Mouse (Mus musculus): ENCODE results near the gene Dgcr8.
A peak's percentile ranks its signal among the peaks of the same experiment; 100 is the strongest.
"Not testable (repeated sequence)": the region's sequence is repeated elsewhere in the genome, so short reads cannot be mapped to it uniquely, and the experiment has no call there.

Dgcr8 gene

DNA sequence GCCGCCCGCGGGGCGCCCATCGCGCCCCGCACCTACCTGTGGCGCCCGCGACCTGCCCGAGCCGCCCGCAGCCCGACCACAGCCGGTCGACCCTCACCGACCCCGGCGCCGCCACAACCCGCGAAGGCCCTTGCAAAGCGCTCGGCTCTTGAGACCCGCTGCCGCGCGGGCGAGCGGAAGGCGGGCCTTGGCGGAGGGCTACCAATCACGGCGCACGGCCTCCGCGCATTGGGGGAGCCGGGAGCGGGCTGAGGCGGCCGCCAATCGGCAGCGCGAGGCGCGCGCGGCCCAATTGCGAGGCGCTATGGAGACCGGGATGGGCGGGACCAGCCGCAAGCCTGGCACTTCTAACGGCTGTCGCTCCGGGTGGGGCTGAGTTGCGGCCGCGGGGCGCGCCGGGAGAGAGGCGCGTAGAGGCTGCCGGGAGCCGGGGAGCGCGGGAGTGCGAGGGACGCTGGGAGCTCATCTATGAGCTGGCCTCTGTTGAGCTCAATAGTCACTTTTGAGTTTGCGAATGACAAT lies at the start of gene Dgcr8:
Gene Dgcr8 (minus strand): TSS at position 180 of the 522 bp plus-strand sequence.
- DNase-seq, result peak; percentile 98

DNA sequence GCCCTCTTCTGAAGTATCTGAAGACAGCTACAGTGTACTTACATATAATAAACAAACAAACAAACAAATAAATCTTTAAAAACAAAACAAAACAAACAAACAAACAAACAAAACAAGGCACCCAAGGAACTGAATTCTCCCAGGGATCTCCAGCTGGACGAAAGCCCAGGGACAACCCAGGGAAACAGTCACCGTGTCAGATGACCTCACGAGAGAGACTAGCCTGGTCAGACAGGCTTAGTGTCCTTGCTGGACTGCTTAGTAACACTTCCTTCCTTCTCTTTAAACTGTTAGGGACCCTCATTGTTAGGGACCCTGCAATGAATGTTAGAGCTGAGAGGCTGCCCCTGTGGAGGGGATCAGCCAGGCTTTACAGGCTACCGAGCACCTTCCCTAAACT lies 48.2 kb upstream of the Dgcr8 start:
- no peak for DNase-seq

DNA sequence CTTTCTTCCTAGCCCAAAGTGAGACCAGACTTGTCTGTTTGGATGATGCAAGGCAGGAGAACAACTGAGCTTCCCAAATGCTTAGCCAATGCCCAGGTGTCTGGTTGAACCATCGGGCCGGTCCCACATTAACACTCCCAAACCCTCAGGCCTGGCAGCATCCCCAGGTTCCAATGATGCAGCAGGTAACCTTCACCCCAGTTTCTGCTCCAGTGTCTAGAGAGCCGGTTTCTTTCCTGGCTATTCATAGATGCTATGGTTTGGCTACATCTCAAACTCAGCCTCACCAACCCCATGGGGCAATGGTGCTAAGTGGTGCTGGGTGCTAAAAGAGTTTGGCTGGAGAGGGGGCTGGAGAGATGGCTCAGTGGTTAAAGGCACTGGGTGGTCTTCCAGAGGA lies 46.9 kb upstream of the Dgcr8 start:
- DNase-seq, result no peak

DNA sequence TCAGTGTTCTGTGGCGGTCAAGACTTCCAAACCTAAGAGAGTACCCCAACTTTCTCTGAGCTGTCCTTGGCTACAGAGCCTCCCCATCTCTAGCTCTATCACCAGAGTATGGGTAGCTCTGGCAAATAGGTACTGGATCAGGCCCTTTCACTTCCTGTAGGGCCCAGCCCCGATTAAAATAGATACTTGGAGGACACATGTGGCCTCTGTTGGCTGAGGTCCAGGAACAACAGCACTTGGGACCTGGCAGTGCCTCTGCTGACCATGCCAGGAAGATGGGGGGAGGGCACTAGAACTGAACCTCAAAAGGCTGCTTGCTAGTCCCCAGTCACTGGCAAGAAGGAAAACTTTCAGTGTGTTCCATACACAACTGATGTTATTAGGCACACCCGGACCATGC lies 44.9 kb upstream of the Dgcr8 start:
- DNase-seq, result peak; percentile 19 to 40

DNA sequence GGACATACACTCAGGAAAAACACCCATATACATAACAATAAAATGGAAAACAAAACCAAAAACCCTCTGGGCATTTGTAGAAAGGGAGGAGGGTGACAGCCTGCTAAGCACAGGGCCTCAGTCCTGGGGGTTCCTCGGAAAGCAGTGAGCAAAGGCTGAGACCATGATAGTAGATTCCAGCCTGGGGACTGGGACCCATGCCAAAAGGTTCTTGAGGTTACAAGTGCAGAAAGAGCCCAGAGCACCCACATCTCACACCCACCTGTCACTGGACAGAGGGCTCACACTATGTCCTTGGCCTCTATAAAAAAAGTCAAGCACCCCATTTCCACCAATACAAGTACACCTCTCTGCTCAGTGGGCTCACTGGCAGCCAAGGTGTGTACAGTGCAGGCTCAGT lies 39.5 kb upstream of the Dgcr8 start:
- no peak for DNase-seq

DNA sequence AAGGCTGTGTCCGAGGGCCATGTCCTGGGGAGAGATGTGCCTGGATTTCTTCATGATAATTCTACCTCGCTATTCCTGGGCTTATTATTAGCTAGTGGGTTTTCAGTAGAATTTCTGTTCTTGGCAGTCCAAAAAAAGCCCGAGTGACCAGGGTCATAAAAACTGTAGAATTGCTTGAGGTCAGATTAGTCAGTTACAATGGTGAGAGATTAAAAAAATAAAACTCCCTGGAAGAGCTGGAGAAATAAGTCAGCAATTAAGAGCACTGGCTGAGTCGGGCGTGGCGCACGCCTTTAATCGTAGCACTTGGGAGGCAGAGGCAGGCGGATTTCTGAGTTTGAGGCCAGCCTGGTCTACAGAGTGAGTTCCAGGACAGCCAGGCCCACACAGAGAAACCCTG lies 38.9 kb upstream of the Dgcr8 start:
- no peak for DNase-seq

DNA sequence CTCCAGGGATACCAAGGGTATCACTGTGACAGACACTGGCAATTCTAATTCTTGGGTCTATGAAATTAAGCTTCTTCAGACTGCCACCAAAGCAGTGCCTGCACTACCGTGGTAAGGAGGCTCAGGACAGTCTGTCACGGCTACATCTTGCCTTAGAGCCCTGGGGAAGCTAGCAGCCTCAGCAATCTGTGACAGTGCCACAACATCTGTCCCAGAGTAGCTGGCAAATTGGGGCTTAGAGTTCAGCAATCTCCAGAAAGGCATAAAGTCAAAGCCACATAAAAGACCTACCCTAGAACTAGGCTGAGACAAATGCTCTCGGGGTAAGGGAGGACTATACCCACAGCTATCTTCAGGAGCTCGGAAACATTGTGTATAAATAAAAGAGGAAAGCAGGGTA lies 36.7 kb upstream of the Dgcr8 start:
- no peak for DNase-seq

DNA sequence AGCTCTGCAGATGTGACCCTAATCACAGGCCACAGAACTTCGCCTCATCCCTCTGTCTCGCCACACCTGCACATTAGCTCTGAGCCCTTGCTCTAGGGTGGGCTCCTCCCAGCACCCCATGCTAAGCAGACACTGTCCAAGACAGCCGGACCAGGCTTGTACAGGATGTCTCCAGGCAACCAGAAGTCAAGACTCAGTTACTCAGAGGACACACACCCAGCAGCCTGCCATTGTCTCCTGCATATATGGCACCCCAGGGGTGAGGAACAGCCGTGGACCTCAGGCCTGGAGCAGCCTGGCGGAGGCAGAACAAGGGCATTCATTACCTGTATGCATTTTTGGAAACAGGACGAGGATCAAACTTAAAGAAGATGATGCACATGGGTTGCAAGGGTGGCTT lies 35.0 kb upstream of the Dgcr8 start:
- DNase-seq, result no peak

DNA sequence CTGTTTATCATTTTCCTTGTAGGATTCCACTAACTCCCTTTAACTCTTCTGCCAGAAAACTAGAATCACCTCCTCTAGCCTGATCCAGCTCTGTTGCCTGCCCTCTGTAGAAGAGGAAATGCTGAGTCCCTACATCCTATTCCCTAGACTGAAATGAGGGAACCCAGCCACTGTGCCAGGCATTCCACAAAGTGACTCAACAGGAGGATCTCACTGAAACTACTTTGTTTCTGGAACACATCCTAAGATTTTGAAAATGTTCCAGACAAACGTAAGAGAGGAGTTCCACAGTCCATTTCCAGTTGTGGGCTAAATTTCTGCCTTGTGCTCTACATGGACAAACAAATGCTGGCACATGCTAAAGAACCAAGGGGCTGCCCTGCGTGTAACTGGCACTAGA lies 34.4 kb upstream of the Dgcr8 start:
- DNase-seq, result no peak

DNA sequence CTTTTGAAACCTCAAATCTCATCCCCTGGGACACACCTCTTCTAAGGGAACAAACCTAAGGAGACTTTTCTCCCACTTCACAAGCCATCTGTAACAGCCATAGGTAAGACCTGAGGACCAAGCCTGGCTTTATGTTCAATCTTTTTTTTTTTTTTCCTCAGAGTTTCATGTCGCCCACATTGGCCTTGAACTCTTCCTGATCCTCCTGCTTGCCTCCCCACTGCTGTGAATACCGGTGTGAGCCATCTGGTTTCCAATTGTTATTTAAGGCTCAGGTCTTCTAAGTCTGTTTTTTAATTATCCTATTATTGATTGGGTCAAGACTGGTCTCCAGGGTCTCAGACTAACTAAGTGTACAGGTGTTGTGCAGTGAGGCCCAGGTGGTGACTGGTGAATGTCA lies 32.4 kb upstream of the Dgcr8 start:
- DNase-seq, result no peak

DNA sequence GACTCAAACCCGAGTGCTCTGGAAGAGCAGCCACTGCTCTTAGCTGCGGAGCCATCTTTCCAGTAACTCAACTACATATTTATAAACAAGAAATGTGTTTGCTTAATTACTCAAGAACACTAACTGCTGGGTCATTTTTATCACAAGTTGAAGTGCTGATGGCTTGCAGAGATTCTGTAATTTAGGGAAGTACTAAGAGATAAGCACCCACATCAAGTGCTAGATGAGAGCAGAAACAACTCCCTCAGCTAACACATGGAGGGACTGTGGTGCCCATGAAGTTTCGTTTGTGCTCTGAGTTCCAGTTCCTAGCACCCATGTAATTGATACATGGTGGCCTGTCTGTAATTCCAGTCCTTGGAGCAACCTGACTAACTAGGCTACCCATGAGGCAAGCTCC lies 29.9 kb upstream of the Dgcr8 start:
- no peak for DNase-seq

DNA sequence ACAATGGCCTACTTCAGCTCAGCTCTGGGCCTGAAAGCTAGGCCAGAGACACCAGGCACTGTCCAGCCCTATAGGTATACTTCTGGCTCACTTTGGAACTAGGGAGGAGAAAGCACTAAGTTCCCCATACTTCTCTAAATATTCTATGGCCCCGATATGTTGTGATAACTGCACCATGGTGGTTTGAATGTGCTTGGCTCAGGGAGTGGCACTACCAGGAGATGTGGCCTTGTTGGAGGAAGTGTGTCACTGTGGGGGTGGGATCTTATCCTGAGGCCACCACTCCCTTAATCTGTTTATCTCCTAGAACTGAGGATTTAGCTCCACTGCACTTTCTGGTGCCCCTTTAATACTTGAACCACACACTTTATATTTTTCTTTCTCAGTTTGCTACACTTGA lies 19.1 kb upstream of the Dgcr8 start:
- DNase-seq, result no peak

DNA sequence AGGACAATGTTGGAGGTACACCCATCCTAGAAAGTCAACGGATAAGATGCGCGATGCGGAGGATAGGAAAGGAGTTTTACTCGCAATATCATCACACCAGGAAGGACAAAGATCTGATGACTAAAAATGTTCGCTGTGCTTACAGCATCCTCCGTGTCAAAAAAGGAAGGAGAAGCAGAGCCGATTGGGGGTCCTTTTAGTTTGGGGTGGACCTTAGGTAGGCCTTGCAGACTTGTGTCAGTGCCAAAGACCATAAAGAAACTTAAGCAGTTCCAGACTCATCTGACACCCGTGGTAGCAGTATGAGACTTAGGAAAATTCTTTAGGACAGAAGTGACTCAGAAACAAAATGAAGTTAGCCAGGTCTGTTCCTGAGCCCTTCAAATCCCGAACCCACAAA lies 568 bp upstream of the Dgcr8 start:
- DNase-seq, result not testable (repeated sequence)

DNA sequence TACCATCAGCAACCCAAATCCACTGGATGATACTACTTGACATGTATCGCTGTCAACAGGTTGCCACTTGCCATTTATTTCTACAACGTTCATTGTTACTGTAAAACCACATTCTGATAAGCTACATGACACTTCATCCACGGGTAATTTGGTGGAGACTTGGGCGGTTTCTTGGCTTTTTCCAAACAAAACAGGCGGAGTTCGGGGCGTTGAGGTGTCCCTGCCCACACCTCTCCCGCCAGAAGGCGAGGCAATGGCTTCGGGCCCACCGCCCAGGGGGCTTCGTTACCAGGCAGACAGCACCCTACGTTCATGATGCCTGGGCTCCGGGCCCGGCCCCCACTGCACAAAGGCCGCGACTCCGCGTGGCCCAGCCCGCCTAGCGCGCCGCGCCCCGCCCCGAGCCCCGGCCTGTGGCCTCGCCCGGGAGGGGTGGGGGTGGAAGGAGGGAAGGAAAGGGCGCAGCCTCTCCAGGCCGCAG lies 425 bp downstream of the Dgcr8 start:
- peak; percentile 83 to 85 for DNase-seq

DNA sequence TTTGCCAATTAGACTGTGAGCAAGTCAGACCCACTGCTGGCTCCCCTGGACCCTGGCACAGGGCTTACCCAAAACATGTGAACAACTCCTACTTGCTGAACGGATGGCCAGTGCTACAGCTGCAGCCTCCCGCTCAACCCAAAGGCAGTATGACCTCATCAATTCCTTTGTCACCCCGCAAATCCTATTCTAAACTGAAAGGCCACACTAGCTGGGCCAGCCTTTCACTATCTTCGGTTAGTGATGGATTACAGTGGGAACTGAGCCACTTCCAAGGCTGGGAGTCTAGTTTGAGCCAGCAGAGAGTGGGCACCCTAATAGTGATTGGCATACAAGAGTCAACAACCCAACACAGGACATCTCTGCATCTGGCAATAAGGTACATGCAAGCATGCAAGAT lies 880 bp downstream of the Dgcr8 start:
- DNase-seq, result no peak

DNA sequence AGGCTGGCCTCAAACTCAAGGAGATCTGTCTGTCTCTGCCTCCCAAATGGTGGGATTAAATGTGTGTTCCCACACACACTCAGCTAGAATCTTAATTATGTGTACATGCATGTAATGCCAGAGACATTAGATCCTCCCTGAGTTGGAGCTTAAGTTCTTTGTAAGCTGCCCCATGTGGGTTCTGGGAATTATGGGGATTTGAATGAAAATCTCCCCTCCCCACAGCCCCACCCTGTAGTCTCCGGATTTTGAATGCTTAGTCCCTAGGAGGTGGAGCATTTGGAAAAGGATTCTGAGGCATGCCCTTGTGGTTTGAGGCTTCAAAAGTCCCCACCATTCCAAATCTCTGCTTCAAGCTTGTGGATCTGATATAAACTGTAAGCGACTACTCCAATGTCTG lies 13.9 kb downstream of the Dgcr8 start:
- no peak for DNase-seq

DNA sequence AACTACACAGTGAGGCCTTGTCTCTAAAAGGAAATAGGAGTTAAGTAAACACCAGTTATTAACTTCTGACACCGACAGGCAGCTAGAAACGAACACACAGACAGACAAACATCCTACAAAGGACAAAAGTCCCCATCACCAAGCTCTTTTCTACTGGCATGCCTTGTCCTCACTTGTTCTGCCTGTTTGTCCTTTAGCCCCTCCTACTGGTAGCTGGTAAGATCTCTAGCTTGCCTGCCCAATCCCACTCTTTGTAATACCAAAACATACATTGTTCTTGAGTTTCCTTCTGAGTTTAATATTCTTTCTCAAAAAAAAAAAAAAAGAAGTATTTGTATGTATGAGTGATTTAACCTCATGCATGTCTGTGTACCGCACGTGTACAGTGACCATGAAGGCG lies 20.9 kb downstream of the Dgcr8 start:
- DNase-seq, result no peak

DNA sequence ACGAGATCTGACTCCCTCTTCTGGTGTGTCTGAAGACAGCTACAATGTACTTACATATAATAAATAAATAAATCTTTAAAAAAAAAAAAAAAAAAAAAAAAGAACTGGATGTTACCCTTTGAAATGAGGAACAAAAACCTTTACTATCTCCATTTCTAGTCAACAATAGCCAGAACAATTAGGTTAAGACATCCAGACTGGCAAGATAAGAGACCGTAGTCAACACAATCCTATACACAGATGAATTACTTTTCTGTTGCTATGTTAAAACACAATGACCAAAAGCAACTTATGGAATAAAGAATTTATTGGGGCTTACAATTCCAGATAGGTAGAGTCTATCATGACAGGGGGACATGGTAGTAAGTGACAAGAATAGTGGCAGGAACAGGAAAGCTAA lies 24.0 kb downstream of the Dgcr8 start:
- no peak for DNase-seq

DNA sequence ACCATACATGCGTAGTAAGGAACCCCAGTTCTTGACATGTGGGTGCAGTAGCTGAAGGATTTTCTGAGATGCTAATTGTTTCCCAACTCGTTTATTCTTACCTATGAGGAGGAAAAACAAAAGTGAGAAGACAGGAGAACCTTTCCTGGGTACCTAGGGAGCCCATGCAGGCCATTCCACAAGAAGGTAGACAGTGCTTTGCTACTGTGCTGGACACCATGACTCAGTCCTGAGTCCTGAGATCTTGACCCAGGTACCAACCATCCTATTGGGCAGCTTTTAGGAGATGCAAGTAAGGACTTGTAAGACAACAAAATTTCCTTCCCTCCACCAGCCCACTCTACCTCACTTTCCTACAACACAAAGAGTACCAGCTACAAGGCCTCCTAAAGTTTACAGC lies 30.8 kb downstream of the Dgcr8 start, which contains the start of gene Gm49776:
Gene Gm49776 (minus strand): TSS at position 101 of the 400 bp plus-strand sequence.
- DNase-seq, result no peak

DNA sequence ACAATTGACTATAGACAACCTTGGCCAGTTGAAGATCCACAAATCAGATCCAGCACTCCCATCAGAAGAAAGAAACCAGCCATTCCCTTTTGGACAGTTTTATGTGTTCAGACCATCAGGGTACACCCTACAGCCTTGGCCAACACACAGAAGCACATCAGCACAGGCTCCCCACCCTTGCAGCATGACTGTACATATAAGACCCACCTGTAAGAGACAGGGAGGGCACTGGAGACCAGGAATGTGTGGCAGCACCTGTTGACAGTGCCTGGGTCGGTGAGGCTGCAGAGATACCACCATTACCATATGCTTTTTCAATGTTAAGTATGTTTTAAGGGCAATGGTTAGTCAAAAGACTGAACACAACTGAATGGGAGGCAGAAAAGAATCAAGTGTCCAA lies 35.2 kb downstream of the Dgcr8 start:
- DNase-seq, result no peak

DNA sequence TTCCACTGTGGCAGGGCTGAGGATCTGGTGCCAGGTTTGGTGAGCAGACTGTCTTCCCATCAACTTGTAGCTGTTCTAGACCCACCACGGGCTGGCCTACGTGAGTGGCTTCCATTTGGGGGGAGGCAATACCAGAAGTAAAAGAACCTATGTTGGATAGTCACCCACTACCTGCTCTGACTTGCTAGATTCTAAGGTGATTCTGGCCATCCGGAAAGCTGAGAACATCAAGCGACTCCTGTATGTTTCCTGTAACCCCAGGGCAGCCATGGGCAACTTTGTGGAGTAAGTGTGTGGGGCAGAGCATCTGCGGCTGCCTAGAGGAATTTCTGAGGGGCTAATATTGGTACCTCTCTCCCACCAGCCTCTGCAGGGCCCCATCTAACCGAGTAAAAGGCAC lies 36.3 kb downstream of the Dgcr8 start:
- DNase-seq, result no peak

DNA sequence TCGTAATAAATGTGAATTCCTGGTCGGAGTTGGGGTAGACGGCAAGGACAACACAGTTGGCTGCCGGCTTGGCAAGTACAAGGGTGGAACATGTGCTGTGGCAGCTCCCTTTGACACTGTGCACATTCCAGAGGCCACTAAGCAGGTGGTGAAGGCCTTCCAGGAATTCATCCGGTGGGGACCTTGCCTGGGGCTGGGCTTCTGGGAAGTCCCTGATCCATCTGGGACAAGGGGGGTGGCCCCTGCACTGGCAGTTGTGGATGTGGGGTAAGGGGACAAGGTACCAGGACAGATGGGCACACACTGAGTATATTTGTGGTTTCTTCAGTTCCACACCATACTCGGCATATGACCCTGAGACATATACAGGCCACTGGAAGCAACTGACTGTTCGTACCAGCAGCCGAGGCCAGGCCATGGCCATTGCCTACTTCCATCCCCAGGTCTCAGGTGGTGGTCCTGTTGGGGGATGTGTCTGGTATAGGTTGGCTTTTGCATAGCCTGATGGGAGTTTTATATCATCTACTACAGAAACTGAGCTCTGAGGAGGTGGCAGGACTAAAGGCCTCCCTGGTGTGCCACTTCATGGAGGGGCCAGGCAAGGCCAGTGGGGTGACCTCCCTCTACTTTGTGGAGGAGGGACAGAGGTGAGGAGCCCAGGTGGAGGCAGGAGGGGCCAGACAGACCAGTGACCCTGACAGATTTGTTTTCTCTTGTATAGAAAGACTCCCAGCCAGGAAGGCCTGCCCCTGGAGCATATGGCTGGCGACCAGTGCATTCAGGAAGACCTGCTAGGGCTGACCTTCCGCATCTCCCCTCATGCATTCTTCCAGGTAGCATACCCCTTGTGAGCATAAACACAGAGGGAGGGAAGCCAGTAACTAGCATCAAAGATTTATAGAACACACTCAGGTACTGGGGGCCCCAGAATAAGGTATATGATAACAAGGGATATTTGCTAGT lies 37.9 kb downstream of the Dgcr8 start:
- no peak for DNase-seq

DNA sequence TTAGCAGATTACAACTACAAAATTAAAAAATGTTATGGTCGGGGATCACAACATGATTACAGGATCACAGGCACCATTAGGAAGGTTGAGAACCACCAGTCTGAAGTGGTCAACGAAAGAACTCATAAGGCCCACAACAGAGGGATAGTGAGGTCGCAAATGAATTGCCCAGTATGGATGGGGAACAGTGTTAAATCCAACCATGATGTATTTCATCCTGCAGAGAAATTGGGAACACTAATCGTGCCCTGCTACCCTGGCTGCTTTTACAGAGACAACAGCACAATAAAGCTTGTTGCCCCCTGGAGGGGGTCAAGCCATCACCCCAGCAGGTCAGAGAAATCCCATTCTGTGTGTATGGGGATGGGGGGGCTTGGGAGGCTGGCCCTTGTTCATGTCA lies 38.8 kb downstream of the Dgcr8 start:
- no peak for DNase-seq

DNA sequence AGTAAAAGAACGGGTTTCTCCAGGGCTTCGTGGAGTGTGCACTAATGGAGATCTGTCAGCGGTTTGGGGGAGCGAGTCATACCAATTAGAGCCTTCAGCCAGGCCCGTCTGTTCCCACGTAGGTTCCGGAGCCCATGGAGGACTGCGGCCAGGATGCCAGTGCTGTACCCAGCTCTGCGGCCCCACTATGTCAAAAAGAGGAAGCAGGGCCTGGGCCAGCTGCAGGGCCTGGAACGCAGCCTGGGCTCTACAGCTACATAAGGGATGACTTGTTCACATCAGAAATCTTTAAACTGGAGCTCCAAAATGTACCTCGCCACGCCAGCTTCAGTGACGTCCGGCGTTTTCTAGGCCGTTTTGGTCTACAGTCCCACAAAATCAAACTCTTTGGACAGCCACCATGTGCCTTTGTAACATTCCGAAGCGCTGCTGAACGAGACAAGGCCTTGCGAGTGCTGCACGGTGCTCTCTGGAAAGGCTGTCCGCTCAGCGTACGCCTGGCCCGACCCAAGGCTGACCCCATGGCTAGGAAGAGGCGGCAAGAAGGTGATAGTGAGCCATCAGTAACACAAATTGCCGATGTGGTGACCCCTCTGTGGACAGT lies 39.6 kb downstream of the Dgcr8 start:
- peak; percentile 44 to 45 for DNase-seq
